Mouse (Mus musculus) heart, postnatal 0 days (tissue): ENCODE results near the gene Uqcc2. TPM values are rescaled to one million over a fixed set of nuclear protein-coding genes. Genes with fewer than 3 reads are reported as not detected.
A peak's percentile ranks its signal among the peaks of the same experiment; 100 is the strongest.

ENCODE experiments used
- ATAC-seq: fragments of 200-750 bp; cut with Nextera tagmentation; 2 replicates; pipeline ENCODE4 v1.8.0; 2017; ENCODE audit warnings: low read depth, moderate number of reproducible peaks, moderate library complexity; ENCODE audit not compliant: insufficient read depth
- DNase-seq: peaks from one replicate; pipeline ENCODE4 v3.0.0-alpha.2; 2016; ENCODE audit warnings: low spot score
- H3K27ac ChIP-seq: fragments of 300-500 bp; sonication (generic); 2 replicates; pipeline ENCODE4 v1.5.1; 2014; ENCODE audit warnings: low read depth, mild to moderate bottlenecking
- H3K27me3 ChIP-seq: fragments of 300-500 bp; sonication (generic); 2 replicates; pipeline ENCODE4 v1.6.1; 2014; ENCODE audit warnings: low read length, mixed read lengths; ENCODE audit not compliant: control insufficient read depth, insufficient read depth
- H3K36me3 ChIP-seq: fragments of 300-500 bp; sonication (generic); replicated peaks from 2 replicates; pipeline ENCODE4 v1.6.1; 2014; ENCODE audit warnings: low read length, mixed read lengths; ENCODE audit not compliant: control insufficient read depth, insufficient read depth
- H3K4me1 ChIP-seq: fragments of 300-500 bp; sonication (generic); 2 replicates; pipeline ENCODE4 v1.6.1; 2014; ENCODE audit warnings: antibody characterized with exemption; ENCODE audit not compliant: control insufficient read depth, insufficient read depth
- H3K4me2 ChIP-seq: fragments of 300-500 bp; sonication (generic); 2 replicates; pipeline ENCODE4 v1.6.1; 2014; ENCODE audit warnings: low read depth, mild to moderate bottlenecking, low read length, moderate library complexity
- H3K4me3 ChIP-seq: fragments of 300-500 bp; sonication (generic); 2 replicates; pipeline ENCODE4 v1.5.1; 2014; ENCODE audit warnings: low read depth, low read length
- H3K9ac ChIP-seq: fragments of 300-500 bp; sonication (generic); replicated peaks from 2 replicates; pipeline ENCODE4 v1.6.1; 2014; ENCODE audit warnings: low read depth, low read length, mixed read lengths
- H3K9me3 ChIP-seq: fragments of 300-500 bp; sonication (generic); replicated peaks from 2 replicates; pipeline ENCODE4 v1.6.1; 2016; ENCODE audit warnings: low read length; ENCODE audit not compliant: control insufficient read depth
- CTCF ChIP-seq: IDR thresholded peaks from 2 replicates; pipeline ENCODE4 v1.5.1; 2016; ENCODE audit warnings: antibody characterized with exemption, control low read depth, low read depth
- EP300 ChIP-seq: IDR thresholded peaks from 2 replicates; pipeline ENCODE4 v1.6.1; 2016; ENCODE audit warnings: antibody characterized with exemption, low read depth
- WGBS: fragments of 180-500 bp; shearing (Covaris S2); extraction: QIAGEN DNeasy Blood & Tissue Kit; methylation state at CpG from one replicate; pipeline ENCODE4 v1.1.7; 2014; 5-methylcytosine and 5-hydroxymethylcytosine counted together
- polyA plus RNA-seq: library from polyadenylated mRNA; unstranded; fragments of >200 nt; fragmentation: Nextera tagmentation; extraction: Ambion mirVana; gene quantifications from 2 replicates; pipeline ENCODE4 v1.2.1, GENCODE M21; 2015
- total RNA-seq: library from RNA; depleted of rRNA; stranded (reverse); fragments of >200 nt; gene quantifications from 2 replicates; pipeline ENCODE4 v1.2.3, GENCODE M21; 2014; ENCODE audit warnings: low replicate concordance

Uqcc2 gene
- total and polyA plus RNA-seq, 2 experiments from 2014 or later = 397 to 419 TPM

DNA sequence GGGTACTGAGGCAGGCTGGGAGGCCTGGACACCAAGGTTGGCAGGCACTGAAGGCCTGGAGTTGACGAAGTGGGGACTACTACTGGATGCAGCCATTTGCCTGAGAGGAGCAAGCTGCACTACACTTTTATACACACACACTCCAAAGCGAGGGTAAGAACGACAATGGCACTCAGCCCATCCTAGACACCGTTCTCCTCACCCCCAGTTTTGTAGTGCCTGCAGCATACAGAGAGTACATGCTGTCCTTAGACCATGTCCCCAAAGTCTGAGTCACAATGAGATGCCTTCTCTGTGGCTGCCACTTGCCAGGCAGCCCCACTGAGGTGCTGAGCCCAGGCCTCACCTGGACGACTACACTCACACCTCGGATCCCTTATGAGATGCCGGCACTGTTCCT is 3.9 kb downstream of the Uqcc2 start:
- no peak overlapping the region for H3K4me2 ChIP-seq
- 79% methylated on average over 7 of the region's 7 CpGs for WGBS
- no peak overlapping the region for H3K4me3 ChIP-seq
- H3K36me3 ChIP-seq = 0 out of 2 replicates have a peak, but pooled peaks cover under 1% of the 10 kb centered on the region
- H3K4me1 ChIP-seq = 0 out of 2 replicates have a peak, but pooled peaks cover 5% of the 10 kb centered on the region
- ATAC-seq (no peak), DNase-seq (no peak)
- TF ChIP-seq CTCF (no peak), EP300 (no peak)
- H3K27me3 ChIP-seq = no peaks in the 10 kb centered on the region
- H3K9ac ChIP-seq = no peak overlapping the region
- H3K27ac ChIP-seq = no peak overlapping the region
- H3K9me3 ChIP-seq = no peaks in the 10 kb centered on the region

DNA sequence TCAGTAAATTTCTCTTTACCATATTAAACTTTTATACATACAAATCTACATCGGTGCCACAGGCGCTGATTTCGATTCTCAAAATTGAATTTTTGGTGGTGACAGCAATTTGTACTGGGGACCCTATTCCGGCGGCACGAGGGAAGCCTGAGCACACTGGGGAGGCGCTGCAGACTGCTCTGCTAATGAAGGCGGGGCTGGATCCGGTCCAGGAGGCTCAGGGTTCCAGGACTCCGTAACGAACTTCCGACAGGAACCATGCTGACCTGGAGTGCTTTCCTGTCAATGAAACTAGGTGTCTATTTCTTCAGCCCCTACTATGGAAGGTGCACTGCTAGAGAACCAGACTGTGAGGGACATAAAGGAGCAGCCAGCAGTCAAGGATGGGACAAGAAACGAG is 4.4 kb downstream of the Uqcc2 start:
- Histone ChIP-seq H3K27ac (no peak overlapping the region), H3K9me3 (no peaks in the 10 kb centered on the region), H3K9ac (no peak overlapping the region), H3K36me3 (peaks cover 5% of the 10 kb centered on the region), H3K4me2 (no peak overlapping the region), H3K27me3 (no peaks in the 10 kb centered on the region), H3K4me1 (0 out of 2 replicates have a peak, but pooled peaks cover 5% of the 10 kb centered on the region), H3K4me3 (no peak overlapping the region)
- no peak for ATAC-seq
- WGBS = 74% methylated on average over 13 of the region's 13 CpGs
- TF ChIP-seq EP300 (no peak), CTCF (no peak)
- no peak for DNase-seq

DNA sequence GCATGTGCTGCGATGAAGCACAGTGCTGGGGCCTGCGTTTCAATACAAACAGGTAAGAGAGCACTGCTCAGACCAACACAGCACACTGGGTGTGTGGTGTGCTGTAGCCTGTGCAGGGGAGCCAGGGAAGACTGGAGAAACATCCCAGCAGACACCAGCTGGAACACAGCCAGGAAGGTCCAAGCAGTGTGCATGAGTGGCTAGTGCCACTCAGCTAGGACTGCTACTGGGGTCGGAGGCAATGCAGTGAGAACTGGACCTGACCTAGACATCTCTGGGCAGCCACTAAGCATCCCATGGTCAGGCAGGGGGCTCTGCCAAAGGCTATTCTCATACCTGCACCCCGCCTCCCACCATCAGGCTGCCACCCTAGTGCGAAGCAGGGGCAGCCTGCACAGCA is 5.5 kb downstream of the Uqcc2 start:
- Histone ChIP-seq H3K4me2 (no peak overlapping the region), H3K27ac (no peak overlapping the region), H3K4me1 (0 out of 2 replicates have a peak, but pooled peaks cover 2% of the 10 kb centered on the region), H3K9me3 (no peaks in the 10 kb centered on the region), H3K4me3 (no peak overlapping the region), H3K9ac (no peak overlapping the region), H3K36me3 (peaks cover 16% of the 10 kb centered on the region), H3K27me3 (no peaks in the 10 kb centered on the region)
- TF ChIP-seq EP300 (no peak), CTCF (no peak)
- ATAC-seq = no peak
- DNase-seq = no peak
- 83% methylated on average over 5 of the region's 5 CpGs for WGBS

DNA sequence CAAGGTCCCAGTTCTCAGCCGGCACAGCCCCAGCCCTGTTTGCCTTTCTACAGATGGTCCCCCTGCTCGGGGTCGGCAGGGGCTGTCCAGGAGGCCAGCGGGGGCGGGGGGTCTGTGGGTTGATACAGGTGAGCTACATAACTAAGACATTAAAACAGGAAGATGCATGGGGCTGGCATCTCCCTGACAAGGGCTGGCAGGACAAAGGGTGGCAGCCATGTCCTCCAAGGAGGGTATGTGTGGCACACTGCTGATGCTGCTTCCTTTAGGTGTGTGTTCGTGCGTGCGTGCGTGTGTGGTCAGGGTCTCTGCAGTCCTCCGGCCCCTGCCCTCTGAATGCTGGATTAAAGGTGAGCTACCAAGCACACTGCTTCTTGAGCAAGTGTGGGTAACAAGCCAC is 6.7 kb downstream of the Uqcc2 start:
- no peaks in the 10 kb centered on the region for H3K4me1 ChIP-seq
- ATAC-seq (no peak), DNase-seq (no peak)
- 79% methylated on average over 10 of the region's 10 CpGs for WGBS
- TF ChIP-seq CTCF (no peak), EP300 (no peak)
- H3K36me3 ChIP-seq = peaks cover 29% of the 10 kb centered on the region
- H3K9ac ChIP-seq = no peak overlapping the region
- H3K4me2 ChIP-seq = no peak overlapping the region
- H3K27me3 ChIP-seq = no peaks in the 10 kb centered on the region
- no peaks in the 10 kb centered on the region for H3K9me3 ChIP-seq
- H3K27ac ChIP-seq = no peak overlapping the region
- no peak overlapping the region for H3K4me3 ChIP-seq

DNA sequence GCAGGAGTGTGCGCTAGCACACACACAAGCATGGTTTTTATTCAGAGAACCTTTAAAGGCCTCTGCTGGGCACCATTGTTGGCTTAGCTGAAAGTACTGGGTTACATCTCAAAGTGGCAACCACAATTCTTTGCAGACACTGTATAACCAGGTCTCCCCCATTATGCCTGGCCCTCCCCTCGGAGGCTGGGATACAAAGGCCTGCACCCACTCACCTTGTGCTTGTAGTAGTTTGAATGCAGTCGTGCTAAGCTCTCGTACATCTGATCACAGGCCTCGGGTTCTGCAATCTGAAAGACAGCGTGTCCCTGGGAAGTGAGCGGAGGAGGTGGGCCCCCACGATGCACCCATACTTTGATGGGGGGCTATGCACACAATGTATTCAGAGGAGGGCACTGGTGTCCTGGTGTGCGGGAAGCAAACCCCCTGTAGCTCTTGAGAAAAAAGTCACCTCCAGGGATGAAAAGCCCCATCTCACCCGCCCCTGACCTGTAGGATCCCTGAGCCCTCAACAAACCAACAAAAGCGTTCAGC is 8.0 kb downstream of the Uqcc2 start:
- Histone ChIP-seq H3K36me3 (peaks cover 34% of the 10 kb centered on the region), H3K27me3 (no peaks in the 10 kb centered on the region), H3K9me3 (no peaks in the 10 kb centered on the region), H3K4me2 (no peak overlapping the region), H3K4me1 (0 out of 2 replicates have a peak, but pooled peaks cover 2% of the 10 kb centered on the region), H3K4me3 (no peak overlapping the region), H3K27ac (no peak overlapping the region), H3K9ac (no peak overlapping the region)
- WGBS = 89% methylated on average over 11 of the region's 11 CpGs
- no peak for DNase-seq
- ATAC-seq = no peak
- TF ChIP-seq CTCF = no peak
- TF ChIP-seq EP300 = no peak

DNA sequence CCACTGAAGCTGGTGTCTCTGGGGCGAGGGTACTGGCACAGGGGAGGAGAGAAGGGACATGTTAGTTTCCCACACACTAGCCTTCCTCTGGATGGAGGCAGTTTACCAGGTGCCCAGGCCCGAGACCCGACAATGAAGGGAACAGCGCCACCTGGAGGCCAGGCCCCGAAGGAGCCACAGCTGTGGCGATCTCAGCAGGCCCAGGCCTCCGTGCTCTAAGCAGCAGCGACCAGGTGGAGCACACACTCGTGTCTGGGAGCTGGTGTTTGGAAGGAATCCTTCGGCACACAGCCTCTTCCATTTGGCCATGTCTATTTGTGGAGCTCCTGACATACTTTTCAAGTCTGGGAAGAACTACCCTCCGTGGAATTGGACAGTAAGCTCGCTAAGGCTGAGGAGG is 8.5 kb downstream of the Uqcc2 start:
- Histone ChIP-seq H3K9ac (no peak overlapping the region), H3K4me3 (no peak overlapping the region), H3K4me1 (0 out of 2 replicates have a peak, but pooled peaks cover 4% of the 10 kb centered on the region), H3K27ac (no peak overlapping the region), H3K36me3 (peaks cover 34% of the 10 kb centered on the region), H3K9me3 (no peaks in the 10 kb centered on the region), H3K4me2 (no peak overlapping the region), H3K27me3 (no peaks in the 10 kb centered on the region)
- 40% methylated on average over 12 of the region's 12 CpGs for WGBS
- DNase-seq (peak; percentile 39), ATAC-seq (peak; percentile 30; the same call in 1 of the 2 replicates)
- TF ChIP-seq CTCF = peak; percentile 82
- no peak for TF ChIP-seq EP300
